Mouse (Mus musculus) forebrain, embryonic 10.5 days (tissue): Measurements from ENCODE around the gene Zfp457. TPM values are rescaled to one million over a fixed set of nuclear protein-coding genes. Genes with fewer than 3 reads are reported as not detected.

Experiments used
- polyA plus RNA-seq: library from polyadenylated mRNA; unstranded; fragments of >200 nt; fragmentation: Nextera tagmentation; extraction: Ambion mirVana; gene quantifications from 2 replicates; pipeline ENCODE4 v1.2.1, GENCODE M21; 2016

Gene Zfp457
- polyA plus RNA-seq, 1 experiment from 2014 or later: 0.50 TPM

Other genes with a start within 250 kb of the Zfp457 start
- gene Zfp712, start 245.3 kb downstream of the Zfp457 start, polyA plus RNA-seq: 3.7 and 4.1 TPM in 2 replicates
- gene Zfp708, start 208.5 kb downstream of the Zfp457 start, polyA plus RNA-seq: 6.6 and 6.7 TPM in 2 replicates
- gene Gm28557, start 197.9 kb downstream of the Zfp457 start, polyA plus RNA-seq: 2.7 and 2.8 TPM in 2 replicates
- 0.07 and 0.22 TPM in 2 replicates for gene Rslcan18, start 190.2 kb downstream of the Zfp457 start, polyA plus RNA-seq
- gene Zfp759, start 184.8 kb downstream of the Zfp457 start, polyA plus RNA-seq: 2.2 TPM in 2 replicates
- 5.7 and 7.0 TPM in 2 replicates for gene Rsl1, start 133.3 kb downstream of the Zfp457 start, polyA plus RNA-seq
- gene Zfp455, start 112.0 kb downstream of the Zfp457 start, polyA plus RNA-seq: 0.98 and 1.4 TPM in 2 replicates
- gene Zfp458, start 28.0 kb downstream of the Zfp457 start, polyA plus RNA-seq: 1.1 and 1.8 TPM in 2 replicates
- gene Zfp595, start 26.1 kb upstream of the Zfp457 start, polyA plus RNA-seq: 1.9 and 2.2 TPM in 2 replicates
- gene Gm28044, start 54.1 kb upstream of the Zfp457 start, polyA plus RNA-seq: 0.37 TPM in 1 of 2 replicates, not detected in the other
- 0.87 and 1.1 TPM in 2 replicates for gene Zfp953, start 54.1 kb upstream of the Zfp457 start, polyA plus RNA-seq
- 0.50 TPM in 1 of 2 replicates, not detected in the other for gene Gm28041, start 69.2 kb upstream of the Zfp457 start, polyA plus RNA-seq
- gene Zfp456, start 69.3 kb upstream of the Zfp457 start, polyA plus RNA-seq: 0.62 and 0.86 TPM in 2 replicates
- 3.4 and 4.5 TPM in 2 replicates for gene Zfp429, start 93.3 kb upstream of the Zfp457 start, polyA plus RNA-seq
- 0.86 and 1.2 TPM in 2 replicates for gene Zfp459, start 114.9 kb upstream of the Zfp457 start, polyA plus RNA-seq
- 6.3 and 7.5 TPM in 2 replicates for gene Zfp874a, start 145.1 kb upstream of the Zfp457 start, polyA plus RNA-seq
- gene Zfp874b, start 177.8 kb upstream of the Zfp457 start, polyA plus RNA-seq: 1.4 TPM in 2 replicates
- gene Zfp58, start 194.1 kb upstream of the Zfp457 start, polyA plus RNA-seq: 14.6 and 14.8 TPM in 2 replicates
- not detected in 2 replicates for gene Gm26965, start 219.7 kb upstream of the Zfp457 start, polyA plus RNA-seq
- 21.8 and 22.4 TPM in 2 replicates for gene Zfp87, start 219.7 kb upstream of the Zfp457 start, polyA plus RNA-seq
- gene Zfp748, start 247.3 kb upstream of the Zfp457 start, polyA plus RNA-seq: 15.4 and 17.3 TPM in 2 replicates